Mouse (Mus musculus) thymus, adult 18-20 months (tissue): Measurements from ENCODE around the gene Nxnl2.
A peak's percentile ranks its signal among the peaks of the same experiment; 100 is the strongest.
"Not testable (repeated sequence)": the region's sequence is repeated elsewhere in the genome, so short reads cannot be mapped to it uniquely, and the experiment has no call there.

Source experiments
- DNase-seq, 2 experiments: peaks; one replicate each; pipeline ENCODE4 v3.0.0; 2022; ENCODE audit warnings: mixed read lengths in 2 of 2

Gene Nxnl2

GRCm38 (mm10) chr13:51182236-51182635 lies 11.4 kb downstream of the Nxnl2 start:
- no peak for DNase-seq

DNA sequence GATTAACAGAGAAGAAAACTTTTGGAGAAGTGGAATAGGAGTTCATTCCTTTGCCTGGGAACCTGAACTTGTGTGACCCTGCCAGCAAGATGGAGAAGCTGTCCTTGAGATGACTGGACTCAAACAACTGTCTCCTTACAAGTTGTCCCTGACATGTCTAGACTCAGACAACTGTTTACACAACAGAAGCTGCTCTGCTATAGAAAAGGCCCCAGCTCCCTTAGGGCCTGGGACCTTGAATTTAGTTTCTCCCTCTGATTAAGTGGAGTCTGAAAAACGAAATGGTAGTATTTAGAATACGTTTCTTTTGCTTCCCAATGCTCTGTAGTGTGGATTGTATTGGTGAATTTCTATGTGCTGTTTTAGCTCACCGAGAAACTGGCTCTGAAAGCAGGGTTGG lies 14.1 kb downstream of the Nxnl2 start:
- DNase-seq = no peak

GRCm38 (mm10) chr13:51190336-51190735 lies 19.5 kb downstream of the Nxnl2 start:
- no peak for DNase-seq

- no peak for DNase-seq
Observed at GRCm38 (mm10) chr13:51191416-51192140, 20.8 kb downstream of the Nxnl2 start.

- no peak for DNase-seq
Observed at GRCm38 (mm10) chr13:51193893-51194292, 23.1 kb downstream of the Nxnl2 start.

- DNase-seq = no peak
Observed at GRCm38 (mm10) chr13:51197699-51198098, 26.9 kb downstream of the Nxnl2 start.

DNA sequence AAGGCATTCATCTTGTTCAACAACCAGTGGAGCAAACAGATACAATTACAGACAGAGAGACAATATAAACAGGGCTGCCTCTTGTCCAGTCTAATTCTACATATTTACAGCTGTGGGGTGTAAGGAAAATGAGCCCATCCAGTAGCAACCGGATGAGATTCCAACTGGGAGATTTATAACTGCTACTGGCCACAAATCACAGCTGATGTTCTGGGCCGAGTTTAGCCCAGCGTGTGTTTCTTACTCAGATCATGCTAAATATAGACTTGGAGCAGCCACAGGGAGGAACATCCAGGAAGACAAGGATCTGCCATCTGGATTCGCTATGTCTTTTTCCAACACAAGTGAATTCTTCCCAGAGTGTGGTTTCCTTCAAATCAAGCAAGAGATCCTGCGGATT lies 27.4 kb downstream of the Nxnl2 start:
- DNase-seq = no peak

- DNase-seq = not testable (repeated sequence)
Observed at GRCm38 (mm10) chr13:51201985-51202843, 31.4 kb downstream of the Nxnl2 start.

GRCm38 (mm10) chr13:51202844-51203173 lies 32.0 kb downstream of the Nxnl2 start:
- DNase-seq = peak; percentile 37 to 52

- no peak for DNase-seq
Observed at GRCm38 (mm10) chr13:51203467-51203866, 32.6 kb downstream of the Nxnl2 start.

DNA sequence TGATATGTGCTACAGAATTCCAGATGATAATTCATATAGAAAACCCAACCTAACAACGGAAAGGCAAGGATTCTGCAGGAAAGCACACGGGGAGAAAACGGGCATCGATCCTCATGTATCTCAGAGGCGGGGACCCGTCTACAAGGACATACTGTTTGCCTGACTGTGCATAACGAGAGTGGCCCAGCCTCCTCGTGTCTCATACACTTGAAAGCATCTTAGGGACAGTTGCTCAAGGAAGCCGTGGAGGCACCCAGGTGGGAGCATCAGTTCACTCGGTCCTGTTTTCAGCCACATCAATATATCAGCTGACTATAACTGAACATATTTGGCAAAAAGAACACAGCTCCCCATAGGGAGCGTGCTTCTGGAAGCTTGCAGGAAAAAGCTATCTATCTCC lies 33.3 kb downstream of the Nxnl2 start:
- not testable (repeated sequence) for DNase-seq

GRCm38 (mm10) chr13:51207965-51208364 lies 37.1 kb downstream of the Nxnl2 start:
- no peak for DNase-seq

- DNase-seq = no peak
Observed at GRCm38 (mm10) chr13:51208378-51209100, 37.7 kb downstream of the Nxnl2 start.

DNA sequence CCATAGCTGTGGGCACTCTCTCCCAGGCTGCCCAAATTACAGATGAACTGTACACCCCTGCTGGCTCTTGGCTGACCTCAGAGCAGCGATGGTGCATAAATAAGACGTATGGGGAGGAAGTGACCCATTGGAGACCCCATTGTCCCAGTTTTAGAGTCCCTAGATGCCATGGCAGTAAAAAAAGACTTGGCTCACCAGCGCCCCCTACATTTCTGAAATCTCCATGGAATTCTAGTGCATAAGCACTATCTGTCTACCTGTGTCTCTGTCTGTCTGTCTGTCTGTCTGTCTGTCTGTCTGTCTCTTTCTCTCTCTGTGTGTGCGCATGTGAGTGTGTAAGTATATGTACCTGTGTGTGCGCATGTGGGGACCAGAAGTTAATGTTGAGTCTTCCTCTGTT lies 39.8 kb downstream of the Nxnl2 start:
- DNase-seq = no peak

- DNase-seq = no peak
Observed at GRCm38 (mm10) chr13:51214746-51215145, 43.9 kb downstream of the Nxnl2 start.

GRCm38 (mm10) chr13:51220897-51221296 lies 50.1 kb downstream of the Nxnl2 start:
- DNase-seq = no peak

GRCm38 (mm10) chr13:51221425-51222160 lies 50.8 kb downstream of the Nxnl2 start:
- no peak for DNase-seq
